Mouse (Mus musculus) ES-E14 (cell line): ENCODE measurements around the gene Pced1a. TPM values are rescaled to one million over a fixed set of nuclear protein-coding genes. Genes with fewer than 3 reads are reported as not detected.

Source experiments
- DNase-seq: peaks from one replicate; pipeline ENCODE4 v3.0.0-alpha.2; 2013; ENCODE audit warnings: low read depth, low spot score
- H3K27ac ChIP-seq: 2 replicates; pipeline ENCODE4 v1.5.1; 2012; ENCODE audit warnings: low read depth, mild to moderate bottlenecking, low read length, moderate library complexity, mixed read lengths; ENCODE audit not compliant: poor library complexity, insufficient read depth, severe bottlenecking
- H3K36me3 ChIP-seq: 2 replicates; pipeline ENCODE4 v1.6.1; 2012; ENCODE audit warnings: mild to moderate bottlenecking, low read length, moderate library complexity, mixed read lengths; ENCODE audit not compliant: control insufficient read depth, poor library complexity, insufficient read depth, severe bottlenecking
- H3K4me1 ChIP-seq, 2 experiments: fragments of 150-350 bp in 1 of 2; sonication (generic) in 1 of 2; 2 replicates each; pipeline ENCODE4 v1.6.1; 2012; ENCODE audit warnings: low read length in 2 of 2, mild to moderate bottlenecking in 1 of 2, mixed read lengths in 1 of 2; ENCODE audit not compliant: control insufficient read depth in 2 of 2, insufficient read depth in 2 of 2, poor library complexity in 1 of 2
- H3K4me3 ChIP-seq, 2 experiments: fragments of 150-350 bp in 1 of 2; sonication (generic) in 1 of 2; 2 replicates each; pipeline ENCODE4 v1.5.1; 2012; ENCODE audit warnings: low read length in 2 of 2, low read depth in 1 of 2, mild to moderate bottlenecking in 1 of 2, mixed read lengths in 1 of 2; ENCODE audit not compliant: insufficient read depth in 1 of 2, poor library complexity in 1 of 2, severe bottlenecking in 1 of 2
- H3K9ac ChIP-seq: 2 replicates; pipeline ENCODE4 v1.6.1; 2012; ENCODE audit warnings: low read depth, mild to moderate bottlenecking, low read length, mixed read lengths; ENCODE audit not compliant: poor library complexity, insufficient read depth, severe bottlenecking
- H3K9me3 ChIP-seq: fragments of 150-350 bp; sonication (generic); 2 replicates; pipeline ENCODE4 v1.6.1; 2012; ENCODE audit warnings: low read depth, mild to moderate bottlenecking, low read length; ENCODE audit not compliant: control insufficient read depth, insufficient read depth
- CHD2 ChIP-seq: IDR thresholded peaks from 2 replicates; pipeline ENCODE4 v1.6.1; 2014; ENCODE audit warnings: mild to moderate bottlenecking, low read depth, low read length, inconsistent platforms
- HCFC1 ChIP-seq: IDR thresholded peaks from 2 replicates; pipeline ENCODE4 v1.6.1; 2012; ENCODE audit warnings: low read length, inconsistent platforms, borderline replicate concordance; ENCODE audit not compliant: insufficient read depth
- MAFK ChIP-seq: IDR thresholded peaks from 2 replicates; pipeline ENCODE4 v1.6.1; 2014; ENCODE audit warnings: mild to moderate bottlenecking, low read depth, low read length, inconsistent platforms; ENCODE audit not compliant: insufficient read depth
- ZC3H11A ChIP-seq: IDR thresholded peaks from 2 replicates; pipeline ENCODE4 v1.6.1; 2012; ENCODE audit warnings: low read depth, mild to moderate bottlenecking, inconsistent platforms, low read length, borderline replicate concordance
- ZNF384 ChIP-seq: IDR thresholded peaks from 2 replicates; pipeline ENCODE4 v1.6.1; 2012; ENCODE audit warnings: low read depth, low read length, inconsistent platforms
- in situ Hi-C, 2 experiments: fragments of 600-800 bp; cut with MboI; formaldehyde crosslinking; loops; one replicate each; pipeline ENCODE4 v1.15.1; 2025; ENCODE audit warnings: low sequenced_read_pairs in 2 of 2, inconsistent platforms in 1 of 2; ENCODE audit not compliant: unreplicated experiment in 2 of 2
- total RNA-seq: library from RNA; depleted of rRNA; stranded (reverse); fragments of 300-350 nt; gene quantifications from 2 replicates; pipeline ENCODE4 v1.2.3, GENCODE M21; 2012

Gene Pced1a
- total RNA-seq, 1 experiment = 13.1 TPM

GRCm38 (mm10) chr2:130466438-130466837 lies 41.9 kb upstream of the Pced1a start:
- no peak overlapping the region for H3K27ac ChIP-seq
- in situ Hi-C loops = no loop called here
- DNase-seq = no peak
- peaks cover 5% of the 10 kb centered on the region in 2 experiments; a peak in 1 of 4 replicates for H3K4me1 ChIP-seq
- TF ChIP-seq HCFC1 = no peak
- no peak for TF ChIP-seq ZNF384
- TF ChIP-seq CHD2 = no peak
- TF ChIP-seq ZC3H11A = no peak
- TF ChIP-seq MAFK = no peak
- H3K9me3 ChIP-seq = no peaks in the 10 kb centered on the region
- no peaks in the 10 kb centered on the region for H3K36me3 ChIP-seq
- H3K9ac ChIP-seq = no peak overlapping the region
- no peak overlapping the region for H3K4me3 ChIP-seq

GRCm38 (mm10) chr2:130461287-130462071 lies 37.0 kb upstream of the Pced1a start:
- in situ Hi-C loops = no loop called here

GRCm38 (mm10) chr2:130459576-130459975 lies 35.1 kb upstream of the Pced1a start:
- in situ Hi-C loops = no loop called here
- no peak for DNase-seq
- no peak for TF ChIP-seq HCFC1
- TF ChIP-seq ZNF384 = no peak
- TF ChIP-seq CHD2 = no peak
- TF ChIP-seq ZC3H11A = no peak
- TF ChIP-seq MAFK = no peak
- no peak overlapping the region for H3K9ac ChIP-seq
- H3K36me3 ChIP-seq = no peaks in the 10 kb centered on the region; the same call in 1 of the 2 replicates
- no peaks in the 10 kb centered on the region for H3K9me3 ChIP-seq
- no peak overlapping the region for H3K4me3 ChIP-seq
- no peaks in the 10 kb centered on the region for H3K4me1 ChIP-seq
- H3K27ac ChIP-seq = no peak overlapping the region

More at GRCm38 (mm10) chr2:130461287-130462071, 37.0 kb upstream of the Pced1a start:
- Histone ChIP-seq H3K27ac (no peak overlapping the region), H3K4me1 (no peaks in the 10 kb centered on the region), H3K9ac (no peak overlapping the region), H3K4me3 (no peak overlapping the region), H3K9me3 (no peaks in the 10 kb centered on the region), H3K36me3 (no peaks in the 10 kb centered on the region; the same call in 1 of the 2 replicates)
- DNase-seq = no peak
- TF ChIP-seq MAFK (no peak), CHD2 (no peak), ZNF384 (no peak), ZC3H11A (no peak), HCFC1 (no peak)

- Histone ChIP-seq H3K27ac (no peak overlapping the region), H3K36me3 (no peaks in the 10 kb centered on the region; the same call in 1 of the 2 replicates), H3K9me3 (no peaks in the 10 kb centered on the region), H3K9ac (no peak overlapping the region), H3K4me3 (no peak overlapping the region), H3K4me1 (no peaks in the 10 kb centered on the region)
- in situ Hi-C loops = no loop called here
- TF ChIP-seq CHD2 (no peak), MAFK (no peak), ZNF384 (no peak), HCFC1 (no peak), ZC3H11A (no peak)
- no peak for DNase-seq
Measured at GRCm38 (mm10) chr2:130457871-130458270, 33.4 kb upstream of the Pced1a start.
